Mouse (Mus musculus) liver, adult 2 months (tissue): ENCODE results near the gene Vmn1r33.

Source experiments
- CTCF ChIP-seq: fragments of 200-500 bp; IDR thresholded peaks from 2 replicates; pipeline ENCODE4 v1.5.1; 2011; ENCODE audit warnings: low read depth, low read length, control low read depth
- POLR2A ChIP-seq: fragments of 200-500 bp; IDR thresholded peaks from 2 replicates; pipeline ENCODE4 v1.6.1; 2011; ENCODE audit warnings: low read length, control low read depth; ENCODE audit not compliant: insufficient read depth; ENCODE audit errors: extremely low read depth

GRCm38 (mm10) chr6:66643779-66644178 lies 25.7 kb upstream of the Vmn1r33 start, which contains the start of gene Vmn1r34:
- TF ChIP-seq POLR2A (no peak), CTCF (no peak)
